In genomic region chr7:99474836-99475561, GRCm38 (mm10) we compare ENCODE assay signal across 8 mouse cellular contexts. TPM values are rescaled to one million over a fixed set of nuclear protein-coding genes. Genes with fewer than 3 reads are reported as not detected.
DNase-seq lines count a peak whose midpoint lies in the region; ATAC-seq lines count a peak whose summit lies in the region.

No protein-coding gene starts in this region.

- H3K4me1 ChIP-seq in forebrain, embryonic 14.5 days (ENCODE audit: control insufficient read depth, insufficient read depth, low read length), result no peaks in the 10 kb centered on the region
- H3K4me1 ChIP-seq in liver, embryonic 11.5 days (replicated peaks; ENCODE audit: control insufficient read depth, insufficient read depth, low read length), result peaks cover 36% of the 10 kb centered on the region
- 0 out of 2 replicates have a peak, but pooled peaks cover 12% of the 10 kb centered on the region for H3K4me1 ChIP-seq in midbrain, embryonic 14.5 days (ENCODE audit: control insufficient read depth, insufficient read depth, low read length)

- ATAC-seq in forebrain, embryonic 14.5 days, result peak; percentile 47; the same call in 1 of the 2 replicates
- ATAC-seq in liver, embryonic 11.5 days (replicated peaks; ENCODE audit: low FRiP score), result peak; percentile 76
- ATAC-seq in midbrain, embryonic 14.5 days (ENCODE audit: low FRiP score, low TSS enrichment), result peak; percentile 78

- no peak overlapping the region for H3K4me3 ChIP-seq in forebrain, embryonic 14.5 days (ENCODE audit: low read depth, low read length)
- no peak overlapping the region for H3K4me3 ChIP-seq in liver, embryonic 11.5 days (ENCODE audit: low read depth, low read length)
- no peak overlapping the region for H3K4me3 ChIP-seq in midbrain, embryonic 14.5 days (replicated peaks; ENCODE audit: low read depth, low read length)

- H3K9ac ChIP-seq in forebrain, embryonic 14.5 days (ENCODE audit: low read length), result no peak overlapping the region
- no peak overlapping the region; the same call in 1 of the 2 replicates for H3K9ac ChIP-seq in liver, embryonic 11.5 days (ENCODE audit: low read depth, low read length)
- peak overlapping the region; percentile 31; the same call in 1 of the 2 replicates for H3K9ac ChIP-seq in midbrain, embryonic 14.5 days (replicated peaks; ENCODE audit: low read length)

- H3K9me3 ChIP-seq in forebrain, embryonic 14.5 days (replicated peaks; ENCODE audit: control insufficient read depth, low read length), result no peaks in the 10 kb centered on the region
- H3K9me3 ChIP-seq in liver, embryonic 11.5 days (ENCODE audit: control insufficient read depth, low read length), result no peaks in the 10 kb centered on the region
- H3K9me3 ChIP-seq in midbrain, embryonic 14.5 days (ENCODE audit: control insufficient read depth, low read length), result no peaks in the 10 kb centered on the region

- H3K27ac ChIP-seq in forebrain, embryonic 14.5 days (ENCODE audit: low read depth, low read length), result peak overlapping the region; percentile 52
- H3K27ac ChIP-seq in liver, embryonic 11.5 days (ENCODE audit: low read depth, low read length), result peak overlapping the region; percentile 65
- H3K27ac ChIP-seq in midbrain, embryonic 14.5 days (replicated peaks; ENCODE audit: low read depth, low read length), result peak overlapping the region; percentile 83

- 65% methylated on average over 12 of the region's 12 CpGs for WGBS in forebrain, embryonic 14.5 days
- WGBS in liver, embryonic 11.5 days, result 47% methylated on average over 12 of the region's 12 CpGs
- WGBS in midbrain, embryonic 14.5 days, result 31% methylated on average over 12 of the region's 12 CpGs

- H3K36me3 ChIP-seq in forebrain, embryonic 14.5 days (ENCODE audit: control insufficient read depth, insufficient read depth, low read length), result peaks cover 65% of the 10 kb centered on the region
- peaks cover 42% of the 10 kb centered on the region for H3K36me3 ChIP-seq in liver, embryonic 11.5 days (ENCODE audit: control insufficient read depth, insufficient read depth, low read length)
- peaks cover 55% of the 10 kb centered on the region for H3K36me3 ChIP-seq in midbrain, embryonic 14.5 days (ENCODE audit: control insufficient read depth, insufficient read depth, low read length)

- H3K27me3 ChIP-seq in forebrain, embryonic 14.5 days (replicated peaks; ENCODE audit: control insufficient read depth, insufficient read depth, low read length), result no peaks in the 10 kb centered on the region
- no peaks in the 10 kb centered on the region for H3K27me3 ChIP-seq in liver, embryonic 11.5 days (replicated peaks; ENCODE audit: control insufficient read depth, insufficient read depth, low read length)
- H3K27me3 ChIP-seq in midbrain, embryonic 14.5 days (ENCODE audit: control insufficient read depth, insufficient read depth, low read length), result no peaks in the 10 kb centered on the region

- no peak overlapping the region for H3K4me2 ChIP-seq in forebrain, embryonic 14.5 days (ENCODE audit: low read length)
- H3K4me2 ChIP-seq in liver, embryonic 11.5 days, result peak overlapping the region; percentile 24
- no peak overlapping the region for H3K4me2 ChIP-seq in midbrain, embryonic 14.5 days (ENCODE audit: low read length)

- DNase-seq in spleen, adult 12 weeks (ENCODE audit: low spot score), result peak; percentile 35
- DNase-seq in spleen, adult 18-20 months, result no peak
- no peak for DNase-seq in forebrain, embryonic 14.5 days (ENCODE audit: low spot score)
- DNase-seq in liver, embryonic 11.5 days (ENCODE audit: low spot score), result no peak
- DNase-seq in midbrain, embryonic 14.5 days, result peak; percentile 72
- DNase-seq in right cerebral cortex, adult 18-20 months, result no peak
- no peak for DNase-seq in adrenal gland, postnatal 25 days
- no peak for DNase-seq in gastrocnemius, postnatal 4 days (ENCODE audit: low spot score in 2 of 2)

RNA-seq across cellular contexts. Expression of gene Rps3, which starts 8.5 kb away (rescaled TPM):
- polyA plus RNA-seq in forebrain, embryonic 14.5 days (2014; fragmentation: Nextera tagmentation; extraction: Ambion mirVana), result 577 and 687 TPM in 2 replicates
- polyA plus RNA-seq in liver, embryonic 11.5 days (2014; fragmentation: Nextera tagmentation; extraction: Ambion mirVana), result 934 and 944 TPM in 2 replicates
- 488 and 521 TPM in 2 replicates for polyA plus RNA-seq in midbrain, embryonic 14.5 days (2014; fragmentation: Nextera tagmentation; extraction: Ambion mirVana)
- 552 and 603 TPM in 2 replicates for total RNA-seq in adrenal gland, postnatal 25 days (2021)
- total RNA-seq in gastrocnemius, postnatal 4 days (2021), result 100 to 1,000 TPM; 484 to 545 TPM

RNA-seq across cellular contexts. Expression of gene Klhl35, which starts 9.2 kb away (rescaled TPM):
- 3.8 and 4.5 TPM in 2 replicates for polyA plus RNA-seq in forebrain, embryonic 14.5 days (2014; fragmentation: Nextera tagmentation; extraction: Ambion mirVana)
- polyA plus RNA-seq in liver, embryonic 11.5 days (2014; fragmentation: Nextera tagmentation; extraction: Ambion mirVana), result 0.23 and 0.32 TPM in 2 replicates
- 10.7 and 11.6 TPM in 2 replicates for polyA plus RNA-seq in midbrain, embryonic 14.5 days (2014; fragmentation: Nextera tagmentation; extraction: Ambion mirVana)
- 0.43 and 1.5 TPM in 2 replicates for total RNA-seq in adrenal gland, postnatal 25 days (2021)
- 1 to 10 TPM in 1 of 2 experiments, under 1 TPM in 1; 0.91 to 1.5 TPM for total RNA-seq in gastrocnemius, postnatal 4 days (2021)

Comparison
In these comparisons a context has a peak if more than half of its experiments do, and no peak if none do; other contexts are left out.
1. DNase-seq: peak in spleen, adult 12 weeks (single experiment) and midbrain, embryonic 14.5 days (single experiment); none in spleen, adult 18-20 months (0 of 2), forebrain, embryonic 14.5 days (single experiment), liver, embryonic 11.5 days (single experiment), right cerebral cortex, adult 18-20 months (single experiment), adrenal gland, postnatal 25 days (single experiment) and gastrocnemius, postnatal 4 days (0 of 2).
2. Peak in every context shown above with its lines, with median percentiles within 50 percentile points of each other: ATAC-seq and H3K27ac ChIP-seq.